Mouse (Mus musculus) stomach, embryonic 15.5 days (tissue): ENCODE measurements at regions not wholly inside any gene's neighbourhood (a gene's known extent, or its start where the extent isn't known, plus 50 kb on each side); places are given as distances from the start of the nearest gene placed in this dataset.
"Not testable (repeated sequence)": the region's sequence is repeated elsewhere in the genome, so short reads cannot be mapped to it uniquely, and the experiment has no call there.

Experiments
- ATAC-seq: fragments of 200-750 bp; cut with Nextera tagmentation; 2 replicates; pipeline ENCODE4 v1.8.0; 2017; ENCODE audit warnings: low read depth, moderate number of reproducible peaks, moderate TSS enrichment; ENCODE audit not compliant: insufficient read depth, low FRiP score
- H3K27ac ChIP-seq: fragments of 300-500 bp; sonication (generic); 2 replicates; pipeline ENCODE4 v1.5.1; 2015; ENCODE audit warnings: mild to moderate bottlenecking, inconsistent platforms
- H3K27me3 ChIP-seq: fragments of 300-500 bp; sonication (generic); replicated peaks from 2 replicates; pipeline ENCODE4 v1.6.1; 2015; ENCODE audit warnings: inconsistent platforms
- H3K36me3 ChIP-seq: fragments of 300-500 bp; sonication (generic); 2 replicates; pipeline ENCODE4 v1.6.1; 2015; ENCODE audit warnings: inconsistent platforms
- H3K4me1 ChIP-seq: fragments of 300-500 bp; sonication (generic); 2 replicates; pipeline ENCODE4 v1.6.1; 2015; ENCODE audit warnings: inconsistent platforms
- H3K4me2 ChIP-seq: fragments of 300-500 bp; sonication (generic); 2 replicates; pipeline ENCODE4 v1.6.1; 2015; ENCODE audit warnings: mild to moderate bottlenecking, inconsistent platforms
- H3K4me3 ChIP-seq: fragments of 300-500 bp; sonication (generic); replicated peaks from 2 replicates; pipeline ENCODE4 v1.5.1; 2015; ENCODE audit warnings: inconsistent platforms
- H3K9ac ChIP-seq: fragments of 300-500 bp; sonication (generic); 2 replicates; pipeline ENCODE4 v1.6.1; 2015; ENCODE audit warnings: inconsistent platforms
- H3K9me3 ChIP-seq: fragments of 300-500 bp; sonication (generic); 2 replicates; pipeline ENCODE4 v1.6.1; 2016; ENCODE audit warnings: inconsistent platforms
- WGBS: fragments of 180-500 bp; shearing (Covaris S2); methylation state at CpG from one replicate; pipeline ENCODE4 v1.1.7; 2015; 5-methylcytosine and 5-hydroxymethylcytosine counted together

- Histone ChIP-seq H3K9ac (no peak overlapping the region), H3K27me3 (no peaks in the 10 kb centered on the region), H3K4me1 (no peaks in the 10 kb centered on the region), H3K27ac (no peak overlapping the region), H3K9me3 (no peaks in the 10 kb centered on the region), H3K4me3 (no peak overlapping the region), H3K36me3 (no peaks in the 10 kb centered on the region), H3K4me2 (0 out of 2 replicates have a peak overlapping the region, but pooled peaks have one; percentile 8)
- no peak for ATAC-seq
- 38% methylated on average over 14 of the region's 14 CpGs for WGBS
These were observed 131.7 kb upstream of the Ube2e1 start for GRCm38 (mm10) chr14:18463230-18463873.

DNA sequence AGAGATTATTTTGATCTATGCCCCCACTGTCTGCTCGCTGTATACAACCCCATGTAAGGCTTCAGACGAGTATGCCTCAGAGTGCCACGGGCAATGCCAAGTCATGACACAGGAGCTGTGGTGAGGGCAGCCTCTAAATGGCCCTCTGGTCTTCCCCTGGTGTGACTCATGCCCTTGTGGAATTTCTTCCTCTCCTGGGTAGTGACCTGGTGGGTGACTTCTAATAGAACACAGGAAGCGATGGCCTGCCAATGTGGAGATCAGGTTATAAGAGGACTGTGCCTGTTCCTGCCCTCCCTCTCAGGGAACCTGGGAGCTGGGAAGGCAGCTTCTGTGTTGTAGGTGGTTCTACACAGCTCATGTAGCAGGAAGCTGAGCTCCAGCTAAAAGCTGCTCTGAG, 130.7 kb upstream of the Ube2e1 start:
- 81% methylated on average over 4 of the region's 4 CpGs for WGBS
- H3K27ac ChIP-seq = no peak overlapping the region
- no peak overlapping the region for H3K9ac ChIP-seq
- H3K4me1 ChIP-seq = no peaks in the 10 kb centered on the region
- no peak overlapping the region for H3K4me3 ChIP-seq
- no peaks in the 10 kb centered on the region for H3K36me3 ChIP-seq
- H3K27me3 ChIP-seq = no peaks in the 10 kb centered on the region
- no peaks in the 10 kb centered on the region for H3K9me3 ChIP-seq
- no peak overlapping the region for H3K4me2 ChIP-seq
- ATAC-seq = no peak

- Histone ChIP-seq H3K4me3 (no peak overlapping the region), H3K9ac (no peak overlapping the region), H3K27ac (no peak overlapping the region), H3K27me3 (no peaks in the 10 kb centered on the region), H3K36me3 (no peaks in the 10 kb centered on the region), H3K9me3 (no peaks in the 10 kb centered on the region), H3K4me2 (no peak overlapping the region), H3K4me1 (no peaks in the 10 kb centered on the region)
- ATAC-seq = no peak
- WGBS = 63% methylated on average over 1 of the region's 1 CpGs
These were observed 117.0 kb upstream of the Ube2e1 start for GRCm38 (mm10) chr14:18448666-18449065.

- H3K4me2 ChIP-seq = no peak overlapping the region
- no peaks in the 10 kb centered on the region for H3K4me1 ChIP-seq
- H3K4me3 ChIP-seq = no peak overlapping the region
- no peaks in the 10 kb centered on the region for H3K36me3 ChIP-seq
- H3K27me3 ChIP-seq = no peaks in the 10 kb centered on the region
- WGBS = 68% methylated on average over 1 of the region's 1 CpGs
- ATAC-seq = peak; percentile 27; the same call in 1 of the 2 replicates
- H3K9me3 ChIP-seq = no peaks in the 10 kb centered on the region
- H3K9ac ChIP-seq = no peak overlapping the region
- H3K27ac ChIP-seq = no peak overlapping the region
These were observed 112.8 kb upstream of the Ube2e1 start for GRCm38 (mm10) chr14:18444492-18444891.

GRCm38 (mm10) chr14:18428968-18429367, 97.3 kb upstream of the Ube2e1 start:
- not testable (repeated sequence) for H3K9me3 ChIP-seq, H3K4me2 ChIP-seq, H3K4me1 ChIP-seq, H3K9ac ChIP-seq, ATAC-seq, H3K36me3 ChIP-seq, H3K4me3 ChIP-seq, H3K27ac ChIP-seq, H3K27me3 ChIP-seq
- 53% methylated on average over 4 of the region's 4 CpGs for WGBS

GRCm38 (mm10) chr14:18425887-18426286, 94.2 kb upstream of the Ube2e1 start:
- no peak overlapping the region for H3K4me2 ChIP-seq
- H3K4me1 ChIP-seq = no peaks in the 10 kb centered on the region
- H3K4me3 ChIP-seq = no peak overlapping the region
- H3K9me3 ChIP-seq = no peaks in the 10 kb centered on the region
- H3K36me3 ChIP-seq = no peaks in the 10 kb centered on the region
- H3K27me3 ChIP-seq = no peaks in the 10 kb centered on the region
- ATAC-seq = no peak
- H3K9ac ChIP-seq = no peak overlapping the region
- H3K27ac ChIP-seq = no peak overlapping the region

- WGBS = 27% methylated on average over 2 of the region's 2 CpGs
- H3K36me3 ChIP-seq = no peaks in the 10 kb centered on the region
- no peak overlapping the region for H3K4me3 ChIP-seq
- H3K9ac ChIP-seq = no peak overlapping the region
- H3K27me3 ChIP-seq = no peaks in the 10 kb centered on the region
- H3K4me2 ChIP-seq = no peak overlapping the region
- no peaks in the 10 kb centered on the region for H3K9me3 ChIP-seq
- no peak for ATAC-seq
- no peak overlapping the region for H3K27ac ChIP-seq
- H3K4me1 ChIP-seq = no peaks in the 10 kb centered on the region
These were observed 85.2 kb upstream of the Ube2e1 start for GRCm38 (mm10) chr14:18416839-18417238.

- Histone ChIP-seq H3K4me3 (no peak overlapping the region), H3K4me1 (no peaks in the 10 kb centered on the region), H3K36me3 (no peaks in the 10 kb centered on the region), H3K27me3 (no peaks in the 10 kb centered on the region), H3K4me2 (no peak overlapping the region), H3K9me3 (no peaks in the 10 kb centered on the region), H3K27ac (no peak overlapping the region), H3K9ac (no peak overlapping the region)
- no peak for ATAC-seq
- 78% methylated on average over 4 of the region's 4 CpGs for WGBS
These were observed 84.7 kb upstream of the Ube2e1 start for GRCm38 (mm10) chr14:18416319-18416718.

DNA sequence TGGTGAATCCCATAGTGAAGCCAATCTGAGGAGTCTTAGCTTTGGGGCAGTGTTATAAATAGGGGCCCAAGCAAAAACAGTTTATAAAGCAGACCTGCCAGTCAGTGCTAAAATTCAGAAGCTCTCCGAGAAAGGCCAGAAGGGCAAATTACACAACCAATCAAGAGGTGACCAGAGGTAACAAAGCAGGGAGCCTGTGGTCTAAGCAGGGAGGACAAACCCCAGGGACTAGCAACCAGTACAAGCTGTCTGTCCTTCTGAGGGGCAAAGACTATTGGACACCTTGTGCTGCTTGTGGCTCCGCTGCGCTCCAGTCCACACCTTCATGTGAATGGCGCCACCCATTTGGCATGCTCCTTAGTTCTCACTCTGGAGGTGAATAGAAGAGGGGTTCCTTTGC, 67.3 kb upstream of the Ube2e1 start:
- H3K4me1 ChIP-seq = no peaks in the 10 kb centered on the region
- ATAC-seq = no peak
- no peak overlapping the region for H3K4me3 ChIP-seq
- H3K9me3 ChIP-seq = no peaks in the 10 kb centered on the region
- H3K36me3 ChIP-seq = no peaks in the 10 kb centered on the region
- no peak overlapping the region for H3K27ac ChIP-seq
- WGBS = 86% methylated on average over 4 of the region's 4 CpGs
- H3K9ac ChIP-seq = no peak overlapping the region
- no peaks in the 10 kb centered on the region for H3K27me3 ChIP-seq
- no peak overlapping the region for H3K4me2 ChIP-seq

DNA sequence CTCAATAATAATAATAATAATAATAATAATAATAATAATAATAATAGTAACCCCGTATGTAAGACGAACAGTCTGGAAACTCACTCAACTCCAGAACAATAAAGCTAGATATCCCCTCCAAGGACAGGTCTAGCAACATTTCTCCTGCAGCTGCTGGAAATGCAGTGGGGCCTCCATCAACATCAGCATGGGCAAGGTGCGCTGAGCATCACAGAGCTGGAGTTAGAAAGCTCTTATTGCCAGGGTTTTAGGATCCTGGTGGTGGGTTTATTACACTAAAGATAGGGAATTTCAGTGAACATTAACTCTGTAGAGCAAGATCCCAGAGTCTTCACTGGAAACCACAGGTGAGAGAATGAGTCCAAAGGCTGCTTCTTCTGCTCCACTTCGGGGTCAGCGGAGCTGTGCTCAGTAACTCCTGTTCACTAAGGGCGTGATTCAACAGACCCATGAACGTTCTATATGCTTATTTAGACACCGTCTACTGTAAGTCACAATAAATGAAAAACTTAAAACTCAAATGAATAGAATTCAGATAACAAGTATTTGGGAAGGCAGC, 64.6 kb upstream of the Ube2e1 start:
- 85% methylated on average over 8 of the region's 8 CpGs for WGBS

GRCm38 (mm10) chr14:18394071-18394745, 62.5 kb upstream of the Ube2e1 start:
- no peaks in the 10 kb centered on the region for H3K36me3 ChIP-seq
- H3K27me3 ChIP-seq = no peaks in the 10 kb centered on the region
- no peak overlapping the region for H3K9ac ChIP-seq
- ATAC-seq = no peak
- H3K4me3 ChIP-seq = no peak overlapping the region
- 91% methylated on average over 3 of the region's 3 CpGs for WGBS
- H3K27ac ChIP-seq = no peak overlapping the region
- no peaks in the 10 kb centered on the region for H3K4me1 ChIP-seq
- no peak overlapping the region for H3K4me2 ChIP-seq
- no peaks in the 10 kb centered on the region for H3K9me3 ChIP-seq

More for the DNA sequence above, 64.6 kb upstream of the Ube2e1 start:
- Histone ChIP-seq H3K36me3 (no peaks in the 10 kb centered on the region), H3K27ac (no peak overlapping the region), H3K4me1 (no peaks in the 10 kb centered on the region), H3K4me3 (no peak overlapping the region), H3K9me3 (no peaks in the 10 kb centered on the region), H3K27me3 (no peaks in the 10 kb centered on the region), H3K9ac (no peak overlapping the region), H3K4me2 (no peak overlapping the region)
- ATAC-seq = no peak

DNA sequence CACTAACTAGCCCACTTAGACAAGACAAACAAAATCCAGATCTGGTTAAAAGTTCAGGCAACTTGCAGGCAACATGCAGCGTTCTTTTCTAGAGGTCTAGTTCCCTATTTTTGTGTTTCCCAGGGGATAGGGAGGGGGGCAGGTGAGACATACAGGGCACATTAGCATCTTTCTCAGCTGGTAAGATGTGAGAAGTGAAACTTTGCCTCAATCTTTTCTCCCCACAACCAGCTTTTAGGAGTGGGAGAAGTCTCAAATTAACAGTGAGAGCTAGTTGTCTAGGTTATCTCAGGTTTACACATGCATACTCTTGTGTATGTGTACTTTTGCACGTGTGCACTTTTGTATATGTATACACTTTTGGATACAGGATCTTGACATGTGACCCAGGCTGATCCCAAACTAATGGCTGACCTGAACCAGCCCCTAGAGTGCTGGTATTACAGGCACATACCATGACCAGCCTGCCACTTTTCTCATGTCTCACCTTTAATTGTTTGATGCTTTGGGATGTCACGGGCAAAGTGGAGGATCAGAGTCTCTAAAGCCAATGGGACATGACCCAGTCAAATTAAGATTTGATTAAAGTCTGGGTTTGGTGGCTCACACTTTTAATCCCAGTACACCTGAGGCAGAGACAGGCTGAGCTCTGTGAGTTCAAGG, 60.3 kb upstream of the Ube2e1 start:
- no peaks in the 10 kb centered on the region for H3K4me1 ChIP-seq
- no peak overlapping the region for H3K4me2 ChIP-seq
- no peak overlapping the region for H3K27ac ChIP-seq
- 71% methylated on average over 3 of the region's 3 CpGs for WGBS
- H3K9ac ChIP-seq = no peak overlapping the region
- no peak overlapping the region for H3K4me3 ChIP-seq
- no peaks in the 10 kb centered on the region for H3K9me3 ChIP-seq
- no peak for ATAC-seq
- H3K36me3 ChIP-seq = no peaks in the 10 kb centered on the region
- H3K27me3 ChIP-seq = no peaks in the 10 kb centered on the region
